Mouse (Mus musculus): ENCODE results near the gene Ankrd65. TPM values are rescaled to one million over a fixed set of nuclear protein-coding genes. Genes with fewer than 3 reads are reported as not detected.
A peak's percentile ranks its signal among the peaks of the same experiment; 100 is the strongest.

Ankrd65 gene
- polyA plus RNA-seq, 1 experiment from 2014 or later, result not detected

- ChIA-PET POLR2A (interaction anchor here (1.1 to 1.3 kb wide), 2 partner anchors 15 to 22 kb away, joined by 3 to 6 read pairs; no protein-coding TSS in a partner anchor), CTCF (interaction anchor here (0.9 to 2.3 kb wide), 10 partner anchors 10 to 67 kb away, joined by 3 to 22 read pairs (median 4); partner anchors contain the start of gene Dvl1)
- H3K27me3 ChIP-seq, result no peaks in the 10 kb centered on the region
- ATAC-seq (no peak), DNase-seq (ENCODE audit: low read depth, low spot score) (no peak)
- in situ Hi-C loops (cut with MboI; ENCODE audit: low pct_unique_long_range_greater_than_20kb), result loop anchor here (5.0 kb wide), 2 partner anchors 33 to 58 kb away; partner anchors contain the start of genes Acap3, Cptp, Ints11 and Pusl1
- peak; percentile 80 for TF ChIP-seq CTCF (IDR thresholded peaks at IDR 0.05)
These were observed 43.6 kb downstream of the Ankrd65 start for GRCm38 (mm10) chr4:155833836-155834235.

DNA sequence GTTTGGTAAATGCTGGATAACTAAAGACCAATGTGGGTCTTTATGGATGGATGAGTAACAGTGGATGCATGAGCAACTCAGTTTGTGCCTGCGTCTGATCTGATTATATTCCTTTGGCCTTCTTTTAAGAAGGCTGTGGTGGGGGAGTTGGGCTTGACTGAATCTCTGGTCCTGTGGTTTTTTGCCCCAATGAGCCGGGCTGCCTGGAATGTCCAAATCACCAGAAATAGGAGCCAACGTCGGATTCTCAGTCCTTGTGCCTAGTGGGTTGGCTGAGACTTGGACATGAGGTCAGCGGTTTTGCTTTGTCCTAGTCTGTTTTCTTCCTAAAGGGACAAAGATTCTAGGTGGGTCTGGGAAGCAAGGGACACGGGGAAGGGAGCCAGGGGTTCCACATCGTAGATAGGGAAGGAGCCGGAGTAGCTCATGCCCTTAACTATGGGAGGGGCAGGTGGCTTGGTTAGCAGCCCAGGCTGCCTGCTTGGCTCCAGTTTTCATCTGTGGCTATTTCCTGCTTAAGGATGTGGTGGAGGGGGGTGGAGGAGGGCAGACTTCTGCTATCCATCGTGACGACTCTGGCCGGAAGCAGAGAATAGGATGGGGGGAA is 47.3 kb downstream of the Ankrd65 start:
- in situ Hi-C loops (cut with MboI; ENCODE audit: low pct_unique_long_range_greater_than_20kb), result no loop called here
- H3K27me3 ChIP-seq, result no peaks in the 10 kb centered on the region
- DNase-seq (ENCODE audit: low read depth, low spot score) (peak; percentile 80), ATAC-seq (peak; percentile 72)
- CTCF ChIA-PET, result no interaction called here
- POLR2A ChIA-PET, result no interaction called here
- no peak for TF ChIP-seq CTCF (IDR thresholded peaks at IDR 0.05)

DNA sequence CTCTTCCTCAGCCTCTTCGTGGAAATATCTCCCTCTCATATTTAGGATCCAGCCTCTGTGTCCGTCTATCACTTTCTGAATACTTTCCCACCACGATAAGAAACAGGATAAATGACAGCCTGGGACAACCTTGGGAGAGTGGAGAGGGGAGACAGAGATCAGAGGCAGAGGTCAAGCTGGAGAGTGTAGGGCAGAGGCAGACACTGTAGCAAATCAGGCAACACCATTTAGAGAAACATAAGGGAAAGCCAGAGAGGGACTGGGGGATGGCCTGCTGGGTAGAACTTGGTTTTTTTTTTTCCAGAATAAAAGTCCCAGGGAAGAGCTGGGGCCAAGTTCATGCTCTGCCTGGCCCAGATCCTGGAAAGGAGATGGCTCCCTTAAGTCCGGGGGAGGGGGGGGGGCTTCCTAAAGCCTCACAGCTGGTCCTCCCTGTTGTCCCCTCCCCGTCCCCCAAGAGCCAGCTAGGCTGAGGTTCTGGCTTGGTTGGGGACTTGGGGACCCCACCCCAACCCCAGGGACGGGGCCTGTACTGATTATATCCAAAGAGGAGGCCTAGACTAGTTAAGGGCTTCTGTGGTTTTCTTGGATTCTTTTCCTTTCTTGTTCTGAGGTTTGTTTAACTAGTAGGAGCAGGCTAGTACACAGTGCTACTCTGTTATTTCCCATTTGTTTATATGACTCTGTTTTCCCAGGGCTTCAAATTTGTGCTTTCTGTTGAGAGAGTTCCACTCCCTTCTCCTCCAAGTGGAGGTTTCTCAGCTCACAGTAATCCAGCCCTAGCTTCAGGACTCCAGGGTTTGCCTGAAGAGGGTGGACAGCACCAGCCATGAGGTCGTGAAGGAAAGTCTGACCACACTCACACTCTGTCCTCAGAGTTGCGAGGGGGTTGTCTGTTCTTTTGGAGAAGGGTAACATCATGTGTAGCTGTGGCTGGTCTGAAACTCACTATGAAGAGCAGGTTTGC is 48.2 kb downstream of the Ankrd65 start:
- in situ Hi-C loops (cut with MboI; ENCODE audit: low pct_unique_long_range_greater_than_20kb), result no loop called here
- ChIA-PET CTCF (no interaction called here), POLR2A (interaction anchor here (1.4 kb wide), 1 partner anchor 10 kb away, joined by 4 read pairs; no protein-coding TSS in a partner anchor)
- TF ChIP-seq CTCF (IDR thresholded peaks at IDR 0.05), result no peak
- ATAC-seq (no peak), DNase-seq (ENCODE audit: low read depth, low spot score) (no peak)
- H3K27me3 ChIP-seq, result no peaks in the 10 kb centered on the region

DNA sequence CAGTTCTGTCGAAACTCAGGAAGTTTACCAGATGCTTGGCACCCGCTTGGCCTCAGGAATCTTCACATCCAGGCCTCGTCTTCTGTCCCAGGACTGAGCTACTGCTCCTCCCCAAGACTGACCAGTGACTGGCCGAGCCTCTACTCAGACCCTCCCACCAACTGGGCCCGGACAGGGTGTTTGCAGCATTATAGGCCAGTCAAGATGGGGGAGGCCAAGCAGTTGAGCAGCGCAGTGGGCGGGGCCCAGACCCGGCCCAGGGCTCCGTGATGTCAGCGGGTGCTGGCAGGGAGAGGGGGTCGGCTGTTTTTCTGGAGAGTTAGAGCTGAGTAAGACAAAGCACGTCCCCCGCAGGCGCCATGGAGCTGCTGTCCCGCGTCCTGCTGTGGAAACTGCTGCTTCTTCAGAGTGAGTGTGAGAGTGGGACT is 49.3 kb downstream of the Ankrd65 start, which contains the start of gene Mxra8:
TSS of gene Mxra8 (plus strand) at position 198 of the 428 bp plus-strand sequence.
- no peak for DNase-seq (ENCODE audit: low read depth, low spot score)
- H3K27me3 ChIP-seq, result no peaks in the 10 kb centered on the region
- ATAC-seq, result no peak
- POLR2A ChIA-PET, result interaction anchor here (1.4 kb wide), 1 partner anchor 9 kb away, joined by 4 read pairs; no protein-coding TSS in a partner anchor
- in situ Hi-C loops (cut with MboI; ENCODE audit: low pct_unique_long_range_greater_than_20kb), result no loop called here
- no peak for TF ChIP-seq CTCF (IDR thresholded peaks at IDR 0.05)
- CTCF ChIA-PET, result no interaction called here

- no peak for TF ChIP-seq CTCF (IDR thresholded peaks at IDR 0.05)
- ChIA-PET POLR2A (interaction anchor here (0.6 kb wide), 1 partner anchor 105 kb away, joined by 3 read pairs; no protein-coding TSS in a partner anchor), CTCF (no interaction called here)
- no peak for DNase-seq (ENCODE audit: low read depth, low spot score)
- H3K27me3 ChIP-seq, result no peaks in the 10 kb centered on the region
- ATAC-seq, result no peak
- in situ Hi-C loops (cut with MboI; ENCODE audit: low pct_unique_long_range_greater_than_20kb), result no loop called here
These were observed 50.1 kb downstream of the Ankrd65 start for GRCm38 (mm10) chr4:155840076-155841002.

DNA sequence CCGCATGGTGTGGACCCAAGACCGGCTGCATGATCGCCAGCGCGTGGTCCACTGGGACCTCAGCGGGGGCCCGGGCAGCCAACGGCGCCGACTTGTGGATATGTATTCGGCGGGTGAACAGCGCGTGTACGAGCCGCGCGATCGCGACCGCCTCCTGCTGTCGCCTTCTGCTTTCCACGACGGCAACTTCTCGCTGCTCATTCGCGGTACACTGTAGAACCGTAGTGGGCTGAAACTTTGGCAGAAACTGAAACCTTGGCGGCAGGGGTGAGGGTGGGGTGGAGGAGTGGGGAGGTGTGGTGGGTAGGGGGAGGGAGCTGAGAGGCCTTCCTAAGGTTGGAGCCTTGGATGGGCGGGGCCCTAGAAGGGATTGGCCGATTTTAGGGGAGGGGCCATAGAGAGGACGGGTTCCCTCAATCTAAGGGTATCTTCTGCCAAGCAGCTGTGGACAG is 50.8 kb downstream of the Ankrd65 start:
- ChIA-PET POLR2A (interaction anchor here (0.6 kb wide), 1 partner anchor 104 kb away, joined by 3 read pairs; no protein-coding TSS in a partner anchor), CTCF (no interaction called here)
- in situ Hi-C loops (cut with MboI; ENCODE audit: low pct_unique_long_range_greater_than_20kb), result no loop called here
- TF ChIP-seq CTCF (IDR thresholded peaks at IDR 0.05), result no peak
- DNase-seq (ENCODE audit: low read depth, low spot score) (no peak), ATAC-seq (no peak)
- H3K27me3 ChIP-seq, result no peaks in the 10 kb centered on the region

GRCm38 (mm10) chr4:155841651-155842270 is 51.5 kb downstream of the Ankrd65 start:
- ATAC-seq, result no peak
- CTCF ChIA-PET, result no interaction called here
- POLR2A ChIA-PET, result no interaction called here
- TF ChIP-seq CTCF (IDR thresholded peaks at IDR 0.05), result no peak
- in situ Hi-C loops (cut with MboI; ENCODE audit: low pct_unique_long_range_greater_than_20kb), result no loop called here
- no peak for DNase-seq (ENCODE audit: low read depth, low spot score)
- no peaks in the 10 kb centered on the region for H3K27me3 ChIP-seq

DNA sequence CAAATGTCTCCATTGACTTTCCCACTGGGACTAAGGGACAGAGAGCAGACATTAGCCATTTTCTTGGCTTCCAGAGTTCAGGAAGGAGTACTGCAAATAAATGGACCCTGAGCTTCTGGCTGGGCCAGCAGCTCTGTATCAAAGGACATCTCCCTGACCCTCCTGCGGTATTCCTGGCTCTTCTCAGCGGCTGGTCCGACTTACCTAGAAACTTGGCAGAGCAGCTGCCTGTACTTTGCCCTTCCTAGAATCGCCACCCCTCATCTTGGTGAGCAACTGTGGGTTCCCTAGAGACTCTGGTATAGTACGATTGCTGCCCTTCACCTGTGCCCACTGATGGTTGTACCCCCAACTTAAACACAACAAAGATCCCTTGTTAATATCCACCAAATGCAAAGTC is 53.0 kb downstream of the Ankrd65 start:
- ChIA-PET CTCF (no interaction called here), POLR2A (interaction anchor here (0.5 kb wide), 1 partner anchor 41 kb away, joined by 3 read pairs; the partner anchor contains the start of gene Mrpl20)
- no peak for DNase-seq (ENCODE audit: low read depth, low spot score)
- no peaks in the 10 kb centered on the region for H3K27me3 ChIP-seq
- no peak for TF ChIP-seq CTCF (IDR thresholded peaks at IDR 0.05)
- ATAC-seq, result no peak
- in situ Hi-C loops (cut with MboI; ENCODE audit: low pct_unique_long_range_greater_than_20kb), result no loop called here

DNA sequence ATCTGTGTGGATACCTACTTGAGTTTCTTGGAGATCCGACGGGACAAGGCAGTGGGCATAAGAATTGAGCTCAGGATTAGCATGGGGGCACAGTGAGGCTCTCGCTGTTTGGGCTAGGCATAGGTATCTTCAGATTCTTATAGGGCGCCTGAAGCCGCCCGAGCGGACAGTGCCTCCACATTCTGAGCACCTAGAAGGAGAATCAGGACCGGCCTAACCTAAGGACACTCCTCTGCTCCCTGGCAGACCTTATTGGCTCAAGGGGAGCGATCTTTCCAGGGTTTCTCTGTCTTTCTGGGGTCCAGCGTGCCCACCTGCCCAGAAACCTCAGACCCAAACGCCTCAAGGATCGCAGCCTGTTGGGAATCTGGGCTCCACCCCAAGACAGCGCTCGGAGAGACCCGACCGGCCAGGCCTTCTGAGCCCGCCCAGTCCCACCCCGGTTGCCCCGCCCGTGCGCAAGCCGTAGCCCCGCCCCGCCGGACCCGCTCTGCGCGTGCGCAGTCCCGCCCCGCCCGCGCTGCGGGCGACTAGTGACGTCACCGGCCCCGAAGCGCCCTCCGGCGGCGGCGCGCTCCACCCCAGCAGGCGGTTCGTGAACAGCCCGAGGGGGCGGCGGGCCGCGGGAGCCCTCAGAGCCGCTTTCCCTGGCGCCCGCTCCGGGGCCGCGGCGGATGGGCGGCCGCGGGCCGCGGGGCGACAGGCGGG is 56.8 kb downstream of the Ankrd65 start, which contains the start of gene Dvl1:
TSS of gene Dvl1 (plus strand) at position 532 of the 708 bp plus-strand sequence.
- DNase-seq (ENCODE audit: low read depth, low spot score), result no peak
- no peaks in the 10 kb centered on the region for H3K27me3 ChIP-seq
- POLR2A ChIA-PET, result interaction anchor here (0.9 kb wide), 1 partner anchor 15 kb away, joined by 3 read pairs; no protein-coding TSS in a partner anchor
- ATAC-seq, result peak; percentile 78
- TF ChIP-seq CTCF (IDR thresholded peaks at IDR 0.05), result no peak
- in situ Hi-C loops (cut with MboI; ENCODE audit: low pct_unique_long_range_greater_than_20kb), result no loop called here
- CTCF ChIA-PET, result interaction anchor here (1.0 to 1.3 kb wide), 2 partner anchors 13 to 15 kb away, joined by 3 to 6 read pairs; no protein-coding TSS in a partner anchor
